Mouse (Mus musculus) liver, embryonic 14.5 days (tissue): ENCODE results near the gene Izumo1r. TPM values are rescaled to one million over a fixed set of nuclear protein-coding genes. Genes with fewer than 3 reads are reported as not detected.

Source experiments
- ATAC-seq: fragments of 200-750 bp; cut with Nextera tagmentation; 2 replicates; pipeline ENCODE4 v1.8.0; 2017; ENCODE audit warnings: moderate number of reproducible peaks, mild to moderate bottlenecking, moderate library complexity; ENCODE audit not compliant: insufficient read depth
- DNase-seq, 3 experiments: peaks; one replicate each; pipeline ENCODE4 v3.0.0-alpha.2; 2012 to 2013; ENCODE audit warnings: low read depth in 3 of 3, low spot score in 3 of 3
- H3K27ac ChIP-seq: fragments of 300-500 bp; sonication (generic); 2 replicates; pipeline ENCODE4 v1.5.1; 2014; ENCODE audit warnings: moderate library complexity, mild to moderate bottlenecking, control low read depth, inconsistent platforms
- H3K27me3 ChIP-seq: fragments of 300-500 bp; sonication (generic); 2 replicates; pipeline ENCODE4 v1.6.1; 2014; ENCODE audit warnings: mild to moderate bottlenecking, low read length, moderate library complexity; ENCODE audit not compliant: control insufficient read depth, insufficient read depth
- H3K36me3 ChIP-seq: fragments of 300-500 bp; sonication (generic); replicated peaks from 2 replicates; pipeline ENCODE4 v1.6.1; 2014; ENCODE audit warnings: low read depth; ENCODE audit not compliant: control insufficient read depth, insufficient read depth
- H3K4me1 ChIP-seq, 2 experiments: fragments of 200-500 bp in 1 of 2; fragments of 300-500 bp in 1 of 2; sonication (generic) in 1 of 2; replicated peaks; 2 replicates each; pipeline ENCODE4 v1.6.1; 2012 to 2014; ENCODE audit warnings: antibody characterized with exemption in 1 of 2, inconsistent platforms in 1 of 2, low read length in 1 of 2; ENCODE audit not compliant: control insufficient read depth in 2 of 2, insufficient read depth in 2 of 2
- H3K4me2 ChIP-seq: fragments of 300-500 bp; sonication (generic); 2 replicates; pipeline ENCODE4 v1.6.1; 2014; ENCODE audit warnings: low read depth, mild to moderate bottlenecking, control low read depth, moderate library complexity
- H3K4me3 ChIP-seq, 2 experiments: fragments of 200-500 bp in 1 of 2; fragments of 300-500 bp in 1 of 2; sonication (generic) in 1 of 2; 2 replicates each; pipeline ENCODE4 v1.5.1; 2012 to 2014; ENCODE audit warnings: low read depth in 2 of 2, low read length in 2 of 2, mild to moderate bottlenecking in 2 of 2, control low read depth in 1 of 2, inconsistent platforms in 1 of 2, moderate library complexity in 1 of 2; ENCODE audit not compliant: insufficient read depth in 1 of 2
- H3K9ac ChIP-seq: fragments of 300-500 bp; sonication (generic); replicated peaks from 2 replicates; pipeline ENCODE4 v1.6.1; 2014; ENCODE audit warnings: mild to moderate bottlenecking, control low read depth, moderate library complexity
- H3K9me3 ChIP-seq: fragments of 300-500 bp; sonication (generic); 2 replicates; pipeline ENCODE4 v1.6.1; 2016; ENCODE audit warnings: low read length, mixed read lengths; ENCODE audit not compliant: control insufficient read depth
- CTCF ChIP-seq: IDR thresholded peaks from 2 replicates; pipeline ENCODE4 v1.5.1; 2016; ENCODE audit warnings: antibody characterized with exemption, low read depth, control low read depth
- EP300 ChIP-seq: IDR thresholded peaks from 2 replicates; pipeline ENCODE4 v1.6.1; 2016; ENCODE audit warnings: antibody characterized with exemption, low read depth
- WGBS: fragments of 180-500 bp; shearing (Covaris S2); extraction: QIAGEN DNeasy Blood & Tissue Kit; methylation state at CpG from one replicate; pipeline ENCODE4 v1.1.7; 2014; ENCODE audit not compliant: insufficient replicate concordance; 5-methylcytosine and 5-hydroxymethylcytosine counted together
- polyA plus RNA-seq, 2 experiments: library from polyadenylated mRNA; depleted of rRNA in 1 of 2; stranded (reverse) in 1 of 2; unstranded in 1 of 2; fragments of >200 nt; fragmentation: Nextera tagmentation in 1 of 2; extraction: Ambion mirVana in 1 of 2; gene quantifications; 2 replicates each; pipeline versions ENCODE4 v1.2.1 to v1.2.3; 2012 to 2014

Gene Izumo1r
- polyA plus RNA-seq, 2 experiments = not detected

DNA sequence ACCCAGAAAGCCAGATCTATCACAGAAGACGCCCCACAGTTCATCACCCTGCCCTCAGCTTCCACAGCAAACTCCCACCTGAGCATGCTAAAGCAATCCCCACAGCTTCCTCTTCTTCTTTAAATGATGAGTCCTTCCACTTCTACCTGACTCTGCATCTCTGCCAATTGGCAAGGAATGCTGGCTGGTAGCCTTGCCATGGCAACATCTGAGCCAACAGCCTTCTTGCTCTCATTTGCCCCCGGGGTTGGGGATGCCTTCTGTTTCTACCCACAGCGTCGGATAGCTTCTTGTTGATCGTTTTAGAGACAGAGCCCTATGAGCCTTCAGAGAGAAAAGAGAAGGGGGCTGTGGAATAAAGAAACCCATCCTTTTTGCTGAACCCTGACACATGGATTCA lies 11.9 kb downstream of the Izumo1r start:
- 61% methylated on average over 5 of the region's 5 CpGs for WGBS
- Histone ChIP-seq H3K4me2 (no peak overlapping the region), H3K4me1 (peaks cover 0 to 6% of the 10 kb centered on the region in 2 experiments; a peak in 1 of 4 replicates), H3K9me3 (no peaks in the 10 kb centered on the region), H3K27me3 (no peaks in the 10 kb centered on the region), H3K4me3 (no peak overlapping the region), H3K27ac (no peak overlapping the region), H3K9ac (no peak overlapping the region), H3K36me3 (no peaks in the 10 kb centered on the region)
- ATAC-seq (no peak), DNase-seq (no peak)
- TF ChIP-seq CTCF (no peak), EP300 (no peak)

DNA sequence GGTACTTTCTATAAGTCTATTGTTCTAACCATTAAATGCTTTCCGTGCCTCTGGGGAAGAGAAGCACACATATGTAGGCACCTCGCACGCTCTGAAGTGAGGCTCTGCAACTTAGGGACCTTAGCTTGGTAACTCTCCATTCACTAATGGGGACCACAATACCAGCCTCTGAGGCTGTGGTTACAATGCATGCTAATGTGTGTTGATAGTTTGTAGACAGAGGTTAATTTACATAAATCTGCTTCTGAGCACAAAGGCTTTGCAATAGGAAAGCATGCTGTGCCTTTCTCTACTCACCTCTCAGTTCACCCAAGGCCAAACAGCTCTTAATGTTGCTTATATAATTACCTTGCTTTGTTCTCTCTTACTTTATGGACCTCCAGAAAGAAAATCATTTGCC lies 13.1 kb downstream of the Izumo1r start:
- DNase-seq (no peak), ATAC-seq (no peak)
- peaks cover 0 to 7% of the 10 kb centered on the region in 2 experiments; a peak in 1 of 4 replicates for H3K4me1 ChIP-seq
- H3K9me3 ChIP-seq = no peaks in the 10 kb centered on the region
- no peak overlapping the region for H3K9ac ChIP-seq
- no peak for TF ChIP-seq EP300
- no peak for TF ChIP-seq CTCF
- no peaks in the 10 kb centered on the region for H3K36me3 ChIP-seq
- no peak overlapping the region for H3K27ac ChIP-seq
- no peaks in the 10 kb centered on the region for H3K27me3 ChIP-seq
- H3K4me2 ChIP-seq = no peak overlapping the region
- H3K4me3 ChIP-seq = no peak overlapping the region
- WGBS = 80% methylated on average over 3 of the region's 3 CpGs

DNA sequence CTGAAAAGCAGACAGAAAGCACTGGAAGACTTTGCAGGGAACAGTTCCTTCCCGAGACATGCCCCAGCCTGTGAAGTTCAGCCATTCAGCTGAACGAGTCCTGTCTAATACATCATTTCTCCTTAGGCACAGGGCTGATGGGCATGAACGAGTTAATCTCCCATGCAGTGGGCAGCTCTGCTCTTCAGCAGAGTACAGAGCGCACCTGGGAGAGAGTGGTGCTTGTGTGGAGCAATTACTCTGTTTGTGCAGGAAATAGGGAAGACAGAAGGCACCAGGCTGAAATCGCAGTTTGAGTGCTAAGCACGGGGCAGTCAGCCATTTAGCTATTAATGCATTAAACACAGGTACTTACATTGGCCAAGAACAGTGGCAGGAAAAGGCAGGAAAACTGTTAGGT lies 15.1 kb downstream of the Izumo1r start:
- TF ChIP-seq CTCF (no peak), EP300 (no peak)
- Histone ChIP-seq H3K4me3 (no peak overlapping the region), H3K27me3 (no peaks in the 10 kb centered on the region), H3K4me1 (peaks cover 0 to 9% of the 10 kb centered on the region in 2 experiments; a peak in 1 of 4 replicates), H3K27ac (no peak overlapping the region), H3K9ac (no peak overlapping the region), H3K4me2 (no peak overlapping the region), H3K36me3 (no peaks in the 10 kb centered on the region), H3K9me3 (no peaks in the 10 kb centered on the region)
- ATAC-seq (no peak), DNase-seq (no peak)
- WGBS = 64% methylated on average over 6 of the region's 6 CpGs

DNA sequence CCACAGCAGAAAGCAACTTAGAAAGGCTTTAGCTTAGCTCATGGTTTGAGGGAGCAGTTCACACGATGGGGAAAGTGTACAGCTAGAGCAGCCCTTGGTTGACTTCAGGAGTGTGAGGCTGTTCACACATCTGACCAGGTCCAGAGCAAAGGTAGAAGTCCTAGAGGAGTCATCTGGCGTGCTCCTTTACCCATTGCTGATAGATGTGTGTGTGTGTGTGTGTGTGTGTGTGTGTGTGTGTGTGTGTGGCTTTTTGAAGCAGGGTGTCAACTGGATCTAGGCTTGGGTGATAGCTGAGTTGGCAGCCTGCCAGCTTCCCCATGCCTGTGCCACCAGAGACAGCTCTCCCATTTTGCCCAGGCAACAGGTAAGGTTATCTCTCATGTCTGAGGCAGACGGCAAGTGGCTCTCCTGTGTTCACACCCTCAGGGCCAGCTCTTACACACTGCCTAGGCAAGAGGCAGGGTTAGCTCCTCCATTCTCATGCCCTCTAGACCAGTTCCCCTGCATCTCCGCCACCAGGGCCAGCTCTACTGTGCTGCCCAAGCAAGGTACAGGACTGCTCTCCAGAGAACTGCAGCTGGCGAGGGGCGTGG lies 15.9 kb downstream of the Izumo1r start:
- 58% methylated on average over 6 of the region's 6 CpGs for WGBS
- no peaks in the 10 kb centered on the region for H3K9me3 ChIP-seq
- ATAC-seq = no peak; the same call in 1 of the 2 replicates

DNA sequence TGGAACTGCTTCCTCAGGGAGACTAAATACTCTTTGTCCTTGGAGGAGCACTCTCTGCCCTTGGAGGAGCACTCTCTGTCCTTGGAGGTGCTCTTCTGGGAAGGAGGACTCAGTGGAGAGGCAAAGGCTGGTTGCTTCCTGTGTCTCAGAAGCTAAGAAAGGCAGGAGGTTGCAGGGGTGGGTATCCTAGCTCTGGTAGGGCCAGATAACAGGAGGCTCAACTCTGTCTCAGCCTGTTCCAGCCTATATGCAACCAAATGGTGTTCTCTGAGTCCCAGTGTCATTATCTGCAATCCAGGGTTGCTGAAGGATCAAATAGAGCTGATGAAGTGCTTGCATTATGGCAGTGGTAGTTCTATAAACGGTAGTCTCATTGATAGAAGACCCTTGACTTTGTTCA lies 17.8 kb downstream of the Izumo1r start:
- Histone ChIP-seq H3K9me3 (no peaks in the 10 kb centered on the region), H3K27ac (no peak overlapping the region), H3K4me2 (no peak overlapping the region), H3K4me1 (peaks cover 0 to 4% of the 10 kb centered on the region in 2 experiments; a peak in 1 of 4 replicates), H3K9ac (no peak overlapping the region), H3K36me3 (no peaks in the 10 kb centered on the region), H3K27me3 (no peaks in the 10 kb centered on the region), H3K4me3 (no peak overlapping the region)
- 24% methylated on average over 1 of the region's 1 CpGs for WGBS
- peak; percentile 27; the same call in 1 of the 2 replicates for TF ChIP-seq EP300
- TF ChIP-seq CTCF = no peak
- ATAC-seq (peak; percentile 71), DNase-seq (peak in 2 of 3 experiments; percentile 12)

More for the DNA sequence above, 15.9 kb downstream of the Izumo1r start:
- H3K4me2 ChIP-seq = no peak overlapping the region
- no peak overlapping the region for H3K27ac ChIP-seq
- DNase-seq = no peak
- TF ChIP-seq EP300 (no peak), CTCF (no peak)
- no peak overlapping the region for H3K4me3 ChIP-seq
- no peaks in the 10 kb centered on the region for H3K36me3 ChIP-seq
- H3K4me1 ChIP-seq = peaks cover 0 to 4% of the 10 kb centered on the region in 2 experiments; a peak in 1 of 4 replicates
- H3K9ac ChIP-seq = no peak overlapping the region
- H3K27me3 ChIP-seq = no peaks in the 10 kb centered on the region
